Mouse (Mus musculus) liver, adult 2 months (tissue): ENCODE data around the gene Il6ra. TPM values are rescaled to one million over a fixed set of nuclear protein-coding genes. Genes with fewer than 3 reads are reported as not detected.

Experiments
- DNase-seq: peaks from one replicate; pipeline ENCODE4 v3.0.0-alpha.2; 2011; ENCODE audit warnings: low read depth, low spot score; ENCODE audit errors: extremely low read depth
- H3K27ac ChIP-seq: fragments of 200-500 bp; replicated peaks from 2 replicates; pipeline ENCODE4 v1.5.1; 2012; ENCODE audit warnings: low read depth, mild to moderate bottlenecking, control low read depth, inconsistent platforms, low read length; ENCODE audit not compliant: insufficient read depth
- H3K27me3 ChIP-seq: fragments of 200-500 bp; 2 replicates; pipeline ENCODE4 v1.6.1; 2012; ENCODE audit warnings: mild to moderate bottlenecking, moderate library complexity, low read length, inconsistent platforms; ENCODE audit not compliant: control insufficient read depth, insufficient read depth
- H3K36me3 ChIP-seq: fragments of 200-500 bp; 2 replicates; pipeline ENCODE4 v1.6.1; 2012; ENCODE audit warnings: low read length, inconsistent platforms; ENCODE audit not compliant: control insufficient read depth, insufficient read depth
- H3K4me1 ChIP-seq: fragments of 200-500 bp; 2 replicates; pipeline ENCODE4 v1.6.1; 2011; ENCODE audit warnings: low read length; ENCODE audit not compliant: control insufficient read depth, insufficient read depth
- H3K4me3 ChIP-seq: fragments of 200-500 bp; 2 replicates; pipeline ENCODE4 v1.5.1; 2011; ENCODE audit warnings: low read depth, mild to moderate bottlenecking, control low read depth, low read length, moderate library complexity; ENCODE audit not compliant: insufficient read depth
- H3K79me2 ChIP-seq: fragments of 200-500 bp; 2 replicates; pipeline ENCODE4 v1.6.1; 2012; ENCODE audit warnings: inconsistent platforms, mild to moderate bottlenecking, low read length, moderate library complexity; ENCODE audit not compliant: control insufficient read depth, insufficient read depth
- H3K9ac ChIP-seq: fragments of 200-500 bp; 2 replicates; pipeline ENCODE4 v1.6.1; 2012; ENCODE audit warnings: low read depth, mild to moderate bottlenecking, control low read depth, inconsistent platforms, low read length
- CTCF ChIP-seq: fragments of 200-500 bp; IDR thresholded peaks from 2 replicates; pipeline ENCODE4 v1.5.1; 2011; ENCODE audit warnings: low read depth, low read length, control low read depth
- POLR2A ChIP-seq: fragments of 200-500 bp; IDR thresholded peaks from 2 replicates; pipeline ENCODE4 v1.6.1; 2011; ENCODE audit warnings: low read length, control low read depth; ENCODE audit not compliant: insufficient read depth; ENCODE audit errors: extremely low read depth
- WGBS: fragments of 180-500 bp; shearing (Covaris S2); methylation state at CpG from one replicate; pipeline ENCODE4 v1.1.7; 2018; 5-methylcytosine and 5-hydroxymethylcytosine counted together
- polyA plus RNA-seq: library from polyadenylated mRNA; depleted of rRNA; stranded (reverse); fragments of >200 nt; gene quantifications from 2 replicates; pipeline ENCODE4 v1.2.3, GENCODE M21; 2012; rRNA removed
- total RNA-seq: library from RNA; depleted of rRNA; stranded (reverse); fragments of >200 nt; gene quantifications from 2 replicates; pipeline ENCODE4 v1.2.3, GENCODE M21; 2014; rRNA removed

The Il6ra gene
- 15.4 and 19.7 TPM in 2 replicates for total RNA-seq
- 10.1 and 10.5 TPM in 2 replicates for polyA plus RNA-seq

DNA sequence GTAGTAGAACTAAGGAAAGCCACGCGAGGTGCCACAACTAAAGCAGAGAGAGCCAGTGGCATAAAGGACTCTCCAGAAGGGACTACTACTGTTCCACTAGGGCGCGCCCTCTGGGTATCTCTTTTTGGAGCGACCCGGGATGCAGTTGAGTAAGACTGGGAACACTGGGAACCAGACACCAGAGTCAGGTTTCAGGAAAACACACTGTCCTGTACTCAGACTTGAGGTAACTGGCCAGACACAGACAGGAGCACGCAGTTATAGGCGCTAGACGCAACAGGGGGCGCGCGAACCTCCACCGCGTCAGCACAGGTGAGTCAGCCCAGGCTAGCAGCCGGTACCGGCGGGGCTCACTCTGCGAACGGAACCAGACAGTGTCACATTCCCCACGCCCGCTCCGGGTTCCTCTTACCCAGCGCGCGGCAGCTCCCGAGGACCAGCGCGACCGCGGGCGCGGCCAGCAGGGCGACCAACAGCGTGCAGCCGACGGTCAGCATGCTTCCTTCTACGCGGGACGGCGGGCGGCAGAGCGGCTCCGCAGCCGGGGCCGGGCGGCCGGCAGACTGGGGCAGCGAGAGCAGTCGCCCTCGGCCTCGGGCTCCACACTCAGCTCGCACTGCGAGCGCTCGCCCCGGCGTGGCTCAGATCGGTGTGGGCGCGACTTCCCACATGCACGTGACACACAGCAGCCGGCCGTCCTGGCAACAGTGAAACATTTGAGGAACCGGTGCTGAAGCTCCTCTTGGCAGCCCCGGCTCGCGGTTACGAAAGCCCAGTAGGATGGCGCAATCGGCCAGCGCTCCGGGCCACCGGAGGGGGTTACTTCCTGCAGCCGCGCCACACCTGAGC lies at the start of gene Il6ra:
Il6ra (minus strand) TSS at position 654 of the 849 bp plus-strand sequence.
- H3K9ac ChIP-seq: peak within 1 kb of the TSS; percentile 99
- H3K4me1 ChIP-seq: peaks cover 33% of the 10 kb centered on the region
- TF ChIP-seq POLR2A (peak; percentile 88), CTCF (peak; percentile 17; the same call in 1 of the 2 replicates)
- WGBS: under 1% methylated on average over 75 of the region's 75 CpGs
- H3K27me3 ChIP-seq: no peaks in the 10 kb centered on the region
- peak; percentile 90 for DNase-seq
- H3K27ac ChIP-seq: peak within 1 kb of the TSS; percentile 96
- peaks cover 24% of the 10 kb centered on the region; the same call in 1 of the 2 replicates for H3K79me2 ChIP-seq
- peak within 1 kb of the TSS; percentile 87 for H3K4me3 ChIP-seq
- H3K36me3 ChIP-seq: no peaks in the 10 kb centered on the region

DNA sequence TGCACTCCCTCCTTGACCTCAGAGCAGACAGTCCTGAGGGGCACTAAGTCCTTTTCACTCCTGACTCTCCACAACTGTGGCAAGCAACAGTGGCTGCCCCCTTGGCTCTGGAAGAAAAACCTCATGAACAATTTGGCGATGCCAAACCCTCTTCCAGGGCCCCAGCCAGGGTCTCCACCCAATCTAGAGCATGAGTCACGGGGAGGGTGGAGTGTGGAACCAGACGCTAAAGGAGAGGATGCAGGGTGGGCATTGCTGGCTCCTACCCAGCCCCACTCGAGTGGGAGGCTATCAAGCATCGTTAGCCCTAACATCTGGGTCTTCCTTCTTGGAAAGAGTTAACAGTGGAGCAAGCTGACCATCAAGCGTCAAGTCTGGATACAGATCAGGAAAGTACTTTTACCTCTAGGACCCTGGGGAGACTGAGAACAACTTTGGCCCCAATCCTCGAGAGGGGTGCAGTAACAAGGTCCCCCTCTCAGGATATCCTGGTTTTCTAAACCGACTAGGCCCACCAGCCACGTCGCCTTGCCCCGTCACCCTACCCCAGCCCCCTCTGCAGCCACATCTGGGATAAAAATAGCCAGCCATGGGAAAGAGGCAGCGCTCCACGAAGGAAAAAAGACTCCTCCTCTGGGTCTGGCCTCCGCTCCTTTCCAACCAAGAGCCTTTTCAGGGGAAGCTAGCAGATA lies 49.2 kb upstream of the Il6ra start:
- H3K79me2 ChIP-seq: no peaks in the 10 kb centered on the region
- H3K27me3 ChIP-seq: peaks cover 5% of the 10 kb centered on the region; the same call in 1 of the 2 replicates
- H3K27ac ChIP-seq: no peak overlapping the region; the same call in 1 of the 2 replicates
- 48% methylated on average over 14 of the region's 14 CpGs for WGBS
- H3K4me3 ChIP-seq: peak overlapping the region; percentile 79
- no peak overlapping the region; the same call in none of the 2 replicates for H3K9ac ChIP-seq
- TF ChIP-seq CTCF (no peak), POLR2A (no peak)
- H3K36me3 ChIP-seq: no peaks in the 10 kb centered on the region
- no peak for DNase-seq
- no peaks in the 10 kb centered on the region; the same call in 1 of the 2 replicates for H3K4me1 ChIP-seq

DNA sequence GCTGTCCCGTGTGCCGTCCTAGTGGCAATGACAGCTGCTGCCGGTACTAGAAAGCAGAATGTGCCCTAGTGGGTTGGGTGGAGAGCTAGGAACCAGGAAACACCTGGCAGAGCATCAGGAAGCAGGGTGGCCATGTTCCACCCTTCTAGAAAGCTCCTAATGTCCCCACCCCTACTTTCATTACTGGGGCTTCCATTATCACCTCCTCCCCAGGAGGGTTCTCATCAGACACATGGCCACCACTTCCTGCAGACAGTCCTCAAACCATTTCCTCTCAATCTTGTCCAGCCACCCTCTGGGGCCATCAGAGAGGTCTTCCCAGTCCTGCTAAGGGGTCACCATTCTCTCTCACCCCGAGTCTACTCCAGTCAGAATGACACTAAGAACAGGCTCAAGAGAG lies 48.4 kb upstream of the Il6ra start:
- Histone ChIP-seq H3K79me2 (no peaks in the 10 kb centered on the region), H3K27ac (no peak overlapping the region; the same call in 1 of the 2 replicates), H3K9ac (no peak overlapping the region), H3K27me3 (peaks cover 5% of the 10 kb centered on the region; the same call in 1 of the 2 replicates), H3K4me3 (no peak overlapping the region), H3K4me1 (no peaks in the 10 kb centered on the region; the same call in 1 of the 2 replicates), H3K36me3 (no peaks in the 10 kb centered on the region)
- TF ChIP-seq POLR2A: no peak
- TF ChIP-seq CTCF: no peak
- DNase-seq: no peak
- 70% methylated on average over 4 of the region's 4 CpGs for WGBS

DNA sequence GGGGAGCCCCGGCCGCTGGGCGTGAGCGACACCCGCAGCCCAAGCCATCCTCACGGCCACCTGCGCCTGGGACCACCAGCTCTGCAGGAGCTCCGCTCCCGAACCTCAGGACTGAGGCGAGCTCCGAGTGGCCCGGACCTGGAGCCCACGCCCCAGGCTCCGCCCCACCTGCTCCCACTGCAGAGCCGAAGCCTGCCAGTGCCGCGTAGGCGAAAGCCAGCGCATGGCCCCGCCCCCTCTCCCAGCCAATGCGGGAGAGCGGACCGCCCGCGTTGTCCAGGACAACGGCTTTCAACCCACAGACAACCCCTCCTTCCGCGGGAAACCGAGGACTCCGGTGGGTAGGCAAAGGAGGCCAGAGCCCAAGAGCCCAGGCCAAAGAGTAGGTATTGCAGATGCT lies 47.5 kb upstream of the Il6ra start:
- Histone ChIP-seq H3K4me3 (peak overlapping the region; percentile 71; the same call in 1 of the 2 replicates), H3K27ac (no peak overlapping the region), H3K9ac (peak overlapping the region; percentile 63), H3K27me3 (peaks cover 5% of the 10 kb centered on the region; the same call in 1 of the 2 replicates), H3K4me1 (no peaks in the 10 kb centered on the region; the same call in 1 of the 2 replicates), H3K79me2 (no peaks in the 10 kb centered on the region), H3K36me3 (no peaks in the 10 kb centered on the region)
- DNase-seq: peak; percentile 53
- TF ChIP-seq CTCF: no peak
- 1% methylated on average over 30 of the region's 30 CpGs for WGBS

DNA sequence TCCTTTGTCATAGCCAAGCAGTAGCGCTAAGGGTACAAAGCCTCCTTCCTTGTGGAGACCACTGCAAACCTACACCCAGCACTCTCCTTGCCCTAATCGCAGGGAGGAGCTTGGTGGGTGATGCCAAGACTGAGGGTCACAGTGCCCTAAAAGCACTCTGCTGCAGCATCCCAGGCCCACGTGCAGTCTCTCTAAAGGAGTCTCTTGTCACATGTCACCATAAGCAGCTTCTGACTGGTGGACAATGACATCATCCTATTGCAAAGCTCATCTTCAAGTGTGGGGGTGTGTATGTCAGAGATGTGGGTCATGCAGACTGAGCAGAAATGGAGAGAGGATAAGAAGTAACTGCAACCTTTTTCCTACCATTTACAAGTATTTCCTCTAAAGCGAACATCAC lies 46.4 kb upstream of the Il6ra start:
- Histone ChIP-seq H3K27me3 (peaks cover 5% of the 10 kb centered on the region; the same call in 1 of the 2 replicates), H3K4me3 (no peak overlapping the region), H3K4me1 (no peaks in the 10 kb centered on the region; the same call in 1 of the 2 replicates), H3K9ac (no peak overlapping the region), H3K36me3 (no peaks in the 10 kb centered on the region), H3K79me2 (no peaks in the 10 kb centered on the region), H3K27ac (no peak overlapping the region)
- no peak for DNase-seq
- 86% methylated on average over 4 of the region's 4 CpGs for WGBS
- no peak for TF ChIP-seq POLR2A
- TF ChIP-seq CTCF: no peak
